Mouse (Mus musculus) olfactory bulb, adult 2 months (tissue): ENCODE data around the gene 1700056E22Rik.

Experiments
- CTCF ChIP-seq: fragments of 200-500 bp; IDR thresholded peaks from 2 replicates; pipeline ENCODE4 v1.5.1; 2012; ENCODE audit warnings: low read depth, mild to moderate bottlenecking, low read length, moderate library complexity; ENCODE audit not compliant: insufficient read depth
- POLR2A ChIP-seq: fragments of 200-500 bp; IDR thresholded peaks from 2 replicates; pipeline ENCODE4 v1.6.1; 2012; ENCODE audit warnings: mild to moderate bottlenecking, low read depth, low read length, moderate library complexity; ENCODE audit not compliant: insufficient read depth

- no peak for TF ChIP-seq CTCF
- TF ChIP-seq POLR2A = no peak
Observed at GRCm38 (mm10) chr1:184019722-184020107, 14.4 kb downstream of the 1700056E22Rik start.
